Mouse (Mus musculus) leukemia stem cell, adult 10-12 weeks (primary cell): ENCODE measurements around the gene Parp12. TPM values are rescaled to one million over a fixed set of nuclear protein-coding genes. Genes with fewer than 3 reads are reported as not detected.

Experiments used
- polyA plus RNA-seq: library from polyadenylated mRNA; stranded (reverse); fragments of >175 nt; gene quantifications from 2 replicates; pipeline ENCODE4 v1.2.3, GENCODE M21; 2012; ENCODE audit warnings: low replicate concordance

Gene Parp12
- polyA plus RNA-seq: 1.5 and 2.2 TPM in 2 replicates

DNA sequence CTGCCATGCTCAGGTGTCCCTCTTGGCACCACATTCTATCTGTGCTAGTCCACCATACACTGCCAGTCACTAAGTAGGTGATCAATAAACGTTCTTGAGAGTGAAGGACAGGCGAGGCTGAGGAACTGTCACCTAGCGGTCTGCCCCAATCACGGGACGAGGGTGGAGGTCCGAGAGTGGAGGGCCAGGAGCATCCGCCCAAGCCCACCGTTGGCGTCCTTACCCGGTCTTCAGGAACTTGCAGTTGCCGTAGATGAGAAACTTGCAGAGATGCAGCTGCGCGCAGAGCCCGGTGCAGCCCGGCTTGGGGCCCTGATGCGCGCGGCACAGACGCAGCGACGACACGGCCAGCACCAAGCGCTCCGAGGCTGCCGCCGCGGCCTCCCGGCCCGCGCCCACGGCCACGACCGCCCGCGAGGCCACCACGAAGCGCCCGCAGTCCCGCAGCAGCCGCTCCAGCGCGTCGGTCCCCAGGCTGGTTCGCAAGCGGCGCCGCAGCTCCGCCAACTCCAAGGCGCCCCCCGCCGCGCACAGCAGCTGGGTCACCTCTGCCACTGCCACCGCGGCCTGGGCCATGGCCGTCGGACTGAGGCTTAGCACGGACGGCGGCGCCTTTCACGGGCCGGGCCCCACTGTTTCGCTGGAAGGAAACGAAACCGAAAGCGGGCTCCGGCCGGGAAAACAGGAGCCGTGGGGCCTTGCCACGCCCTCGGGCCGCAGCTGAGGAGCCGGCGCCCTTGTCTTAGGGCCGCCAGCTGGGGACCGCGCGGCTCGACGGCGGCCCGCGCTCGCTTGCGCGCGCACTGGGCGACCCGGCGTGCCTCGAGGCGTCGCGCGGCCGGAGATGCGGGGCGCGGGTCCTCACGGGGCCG lies at the start of gene Parp12:
Gene Parp12 (minus strand): TSS at position 766 of the 872 bp plus-strand sequence.

Other genes starting within 250 kb of the Parp12 start
- 4.2 and 5.2 TPM in 2 replicates for gene Tbxas1, start 242.9 kb downstream of the Parp12 start, polyA plus RNA-seq
- gene Hipk2, start 242.2 kb downstream of the Parp12 start, polyA plus RNA-seq: 59.6 and 71.4 TPM in 2 replicates
- gene Kdm7a, start 88.4 kb upstream of the Parp12 start, polyA plus RNA-seq: 0.84 and 4.1 TPM in 2 replicates